Mouse (Mus musculus) T-cell, adult 2 months (primary cell): ENCODE data around the gene Ssbp3.

Source experiments
- DNase-seq: peaks from one replicate; pipeline ENCODE4 v3.0.0; 2022; ENCODE audit warnings: low spot score

Gene Ssbp3

GRCm38 (mm10) chr4:107097871-107098270, 187.4 kb downstream of the Ssbp3 start:
- no peak for DNase-seq

- DNase-seq: no peak
These were observed 187.9 kb downstream of the Ssbp3 start for GRCm38 (mm10) chr4:107098375-107098774.

- no peak for DNase-seq
These were observed 188.5 kb downstream of the Ssbp3 start for GRCm38 (mm10) chr4:107098791-107099525.
